Mouse (Mus musculus) duodenum, adult 2 months (tissue): ENCODE results near the gene Gnrhr. TPM values are rescaled to one million over a fixed set of nuclear protein-coding genes. Genes with fewer than 3 reads are reported as not detected.

ENCODE experiments used
- polyA plus RNA-seq: library from polyadenylated mRNA; depleted of rRNA; stranded (reverse); fragments of >200 nt; gene quantifications from 2 replicates; pipeline ENCODE4 v1.2.3, GENCODE M21; 2012; ENCODE audit warnings: low replicate concordance; rRNA removed

The Gnrhr gene
- polyA plus RNA-seq, result not detected in 2 replicates

GRCm38 (mm10) chr5:86197801-86198200, at the start of gene Gnrhr:
Gene Gnrhr (minus strand): TSS chr5:86197901.

GRCm38 (mm10) chr5:86172449-86173161, 25.1 kb downstream of the Gnrhr start, which contains the start of gene Uba6:
Gene Uba6 (minus strand): TSS chr5:86172803.

Other genes starting within 250 kb of the Gnrhr start
- gene Cenpc1, start 132.3 kb downstream of the Gnrhr start, polyA plus RNA-seq, result 1.2 and 3.1 TPM in 2 replicates
- gene Stap1, start 126.2 kb downstream of the Gnrhr start, polyA plus RNA-seq, result not detected in 2 replicates
- gene Uba6, start 25.1 kb downstream of the Gnrhr start, polyA plus RNA-seq, result 0.14 and 0.17 TPM in 2 replicates
- gene Tmprss11c, start 91.4 kb upstream of the Gnrhr start, polyA plus RNA-seq, result not detected in 2 replicates
- gene Tmprss11d, start 175.5 kb upstream of the Gnrhr start, polyA plus RNA-seq, result not detected in 2 replicates